Mouse (Mus musculus): ENCODE measurements around the gene Serpinb6a. TPM values are rescaled to one million over a fixed set of nuclear protein-coding genes. Genes with fewer than 3 reads are reported as not detected.

Serpinb6a gene
- polyA plus RNA-seq, 1 experiment from 2014 or later, result 45.1 TPM

Other genes starting within 250 kb of the Serpinb6a start
- gene Serpinb6e, start 159.4 kb downstream of the Serpinb6a start, polyA plus RNA-seq (2015; fragmentation: Nextera tagmentation; extraction: Ambion mirVana), result not detected in 2 replicates
- 0.30 and 0.67 TPM in 2 replicates for gene Serpinb6c, start 97.1 kb downstream of the Serpinb6a start, polyA plus RNA-seq (2015; fragmentation: Nextera tagmentation; extraction: Ambion mirVana)
- gene Nqo2, start 38.1 kb downstream of the Serpinb6a start, polyA plus RNA-seq (2015; fragmentation: Nextera tagmentation; extraction: Ambion mirVana), result 11.8 and 16.3 TPM in 2 replicates
- 5.8 and 6.7 TPM in 2 replicates for gene Ripk1, start 431 bp downstream of the Serpinb6a start, polyA plus RNA-seq (2015; fragmentation: Nextera tagmentation; extraction: Ambion mirVana)
- 38.5 and 49.5 TPM in 2 replicates for gene Bphl, start 34.8 kb upstream of the Serpinb6a start, polyA plus RNA-seq (2015; fragmentation: Nextera tagmentation; extraction: Ambion mirVana)
- gene Tubb2a, start 75.2 kb upstream of the Serpinb6a start, polyA plus RNA-seq (2015; fragmentation: Nextera tagmentation; extraction: Ambion mirVana), result 1,875 and 2,016 TPM in 2 replicates
- gene Tubb2b, start 127.7 kb upstream of the Serpinb6a start, polyA plus RNA-seq (2015; fragmentation: Nextera tagmentation; extraction: Ambion mirVana), result 644 and 732 TPM in 2 replicates
- gene Psmg4, start 160.2 kb upstream of the Serpinb6a start, polyA plus RNA-seq (2015; fragmentation: Nextera tagmentation; extraction: Ambion mirVana), result 94.7 and 95.4 TPM in 2 replicates

All from neural tube, embryonic 13.5 days (tissue).